Mouse (Mus musculus): ENCODE data around the gene Sypl. TPM values are rescaled to one million over a fixed set of nuclear protein-coding genes. Genes with fewer than 3 reads are reported as not detected.

Gene Sypl
- polyA plus RNA-seq, 1 experiment from 2014 or later = 38.7 TPM

GRCm38 (mm10) chr12:32920185-32920788 lies 33.4 kb upstream of the Sypl start:
- Histone ChIP-seq H3K27ac (ENCODE audit: low read depth, low read length) (no peak overlapping the region), H3K4me3 (ENCODE audit: low read depth, low read length) (no peak overlapping the region), H3K4me1 (ENCODE audit: control insufficient read depth, insufficient read depth, low read length) (no peaks in the 10 kb centered on the region), H3K9ac (replicated peaks; ENCODE audit: low read depth, low read length) (no peak overlapping the region), H3K4me2 (ENCODE audit: low read depth, low read length) (no peak overlapping the region), H3K27me3 (ENCODE audit: control insufficient read depth, insufficient read depth, low read length) (no peaks in the 10 kb centered on the region), H3K9me3 (ENCODE audit: control insufficient read depth, low read length) (no peaks in the 10 kb centered on the region), H3K36me3 (ENCODE audit: control insufficient read depth, insufficient read depth, low read length) (no peaks in the 10 kb centered on the region)
- WGBS = 68% methylated on average over 8 of the region's 8 CpGs
- no peak for ATAC-seq (ENCODE audit: low read depth)

- H3K9ac ChIP-seq (replicated peaks; ENCODE audit: low read depth, low read length) = no peak overlapping the region
- no peaks in the 10 kb centered on the region for H3K9me3 ChIP-seq (ENCODE audit: control insufficient read depth, low read length)
- no peak overlapping the region for H3K27ac ChIP-seq (ENCODE audit: low read depth, low read length)
- H3K27me3 ChIP-seq (ENCODE audit: control insufficient read depth, insufficient read depth, low read length) = no peaks in the 10 kb centered on the region
- no peak for ATAC-seq (ENCODE audit: low read depth)
- WGBS = 82% methylated on average over 4 of the region's 4 CpGs
- no peaks in the 10 kb centered on the region for H3K36me3 ChIP-seq (ENCODE audit: control insufficient read depth, insufficient read depth, low read length)
- H3K4me2 ChIP-seq (ENCODE audit: low read depth, low read length) = no peak overlapping the region
- H3K4me1 ChIP-seq (ENCODE audit: control insufficient read depth, insufficient read depth, low read length) = 0 out of 2 replicates have a peak, but pooled peaks cover 3% of the 10 kb centered on the region
- no peak overlapping the region for H3K4me3 ChIP-seq (ENCODE audit: low read depth, low read length)
Measured at GRCm38 (mm10) chr12:32921071-32921470, 32.6 kb upstream of the Sypl start.

- ATAC-seq (ENCODE audit: low read depth) = 0 out of 2 replicates have a peak, but pooled peaks have one; percentile 6
Measured at GRCm38 (mm10) chr12:32921532-32922131, 32.1 kb upstream of the Sypl start.

GRCm38 (mm10) chr12:32924245-32924644 lies 29.4 kb upstream of the Sypl start:
- Histone ChIP-seq H3K27me3 (ENCODE audit: control insufficient read depth, insufficient read depth, low read length) (no peaks in the 10 kb centered on the region), H3K4me2 (ENCODE audit: low read depth, low read length) (no peak overlapping the region), H3K36me3 (ENCODE audit: control insufficient read depth, insufficient read depth, low read length) (no peaks in the 10 kb centered on the region), H3K27ac (ENCODE audit: low read depth, low read length) (no peak overlapping the region), H3K4me1 (ENCODE audit: control insufficient read depth, insufficient read depth, low read length) (peaks cover 8% of the 10 kb centered on the region; the same call in 1 of the 2 replicates), H3K9ac (replicated peaks; ENCODE audit: low read depth, low read length) (no peak overlapping the region), H3K9me3 (ENCODE audit: control insufficient read depth, low read length) (no peaks in the 10 kb centered on the region), H3K4me3 (ENCODE audit: low read depth, low read length) (no peak overlapping the region)
- 29% methylated on average over 3 of the region's 3 CpGs for WGBS
- no peak for ATAC-seq (ENCODE audit: low read depth)

More at GRCm38 (mm10) chr12:32921532-32922131, 32.1 kb upstream of the Sypl start:
- H3K4me1 ChIP-seq (ENCODE audit: control insufficient read depth, insufficient read depth, low read length) = peaks cover 4% of the 10 kb centered on the region; the same call in 1 of the 2 replicates
- no peaks in the 10 kb centered on the region for H3K36me3 ChIP-seq (ENCODE audit: control insufficient read depth, insufficient read depth, low read length)
- no peak overlapping the region for H3K27ac ChIP-seq (ENCODE audit: low read depth, low read length)
- H3K27me3 ChIP-seq (ENCODE audit: control insufficient read depth, insufficient read depth, low read length) = no peaks in the 10 kb centered on the region
- no peaks in the 10 kb centered on the region for H3K9me3 ChIP-seq (ENCODE audit: control insufficient read depth, low read length)
- no peak overlapping the region for H3K4me3 ChIP-seq (ENCODE audit: low read depth, low read length)
- H3K4me2 ChIP-seq (ENCODE audit: low read depth, low read length) = no peak overlapping the region
- 95% methylated on average over 7 of the region's 7 CpGs for WGBS
- H3K9ac ChIP-seq (replicated peaks; ENCODE audit: low read depth, low read length) = no peak overlapping the region

- peak; percentile 79 for ATAC-seq (ENCODE audit: low read depth)
- no peaks in the 10 kb centered on the region for H3K9me3 ChIP-seq (ENCODE audit: control insufficient read depth, low read length)
- H3K27ac ChIP-seq (ENCODE audit: low read depth, low read length) = peak overlapping the region; percentile 34; the same call in 1 of the 2 replicates
- H3K9ac ChIP-seq (replicated peaks; ENCODE audit: low read depth, low read length) = 0 out of 2 replicates have a peak overlapping the region, but pooled peaks have one; percentile 7
- no peak overlapping the region for H3K4me3 ChIP-seq (ENCODE audit: low read depth, low read length)
- no peaks in the 10 kb centered on the region for H3K27me3 ChIP-seq (ENCODE audit: control insufficient read depth, insufficient read depth, low read length)
- peak overlapping the region; percentile 18 for H3K4me2 ChIP-seq (ENCODE audit: low read depth, low read length)
- H3K4me1 ChIP-seq (ENCODE audit: control insufficient read depth, insufficient read depth, low read length) = peaks cover 8% of the 10 kb centered on the region; the same call in 1 of the 2 replicates
- 47% methylated on average over 18 of the region's 18 CpGs for WGBS
- no peaks in the 10 kb centered on the region for H3K36me3 ChIP-seq (ENCODE audit: control insufficient read depth, insufficient read depth, low read length)
Measured at GRCm38 (mm10) chr12:32926331-32927172, 27.1 kb upstream of the Sypl start.

GRCm38 (mm10) chr12:32927231-32927835 lies 26.4 kb upstream of the Sypl start:
- WGBS = 85% methylated on average over 10 of the region's 10 CpGs
- no peaks in the 10 kb centered on the region for H3K36me3 ChIP-seq (ENCODE audit: control insufficient read depth, insufficient read depth, low read length)

GRCm38 (mm10) chr12:32928180-32928579 lies 25.5 kb upstream of the Sypl start:
- ATAC-seq (ENCODE audit: low read depth) = no peak
- Histone ChIP-seq H3K4me1 (ENCODE audit: control insufficient read depth, insufficient read depth, low read length) (peaks cover 8% of the 10 kb centered on the region; the same call in 1 of the 2 replicates), H3K4me2 (ENCODE audit: low read depth, low read length) (no peak overlapping the region), H3K27ac (ENCODE audit: low read depth, low read length) (no peak overlapping the region), H3K9me3 (ENCODE audit: control insufficient read depth, low read length) (no peaks in the 10 kb centered on the region), H3K4me3 (ENCODE audit: low read depth, low read length) (no peak overlapping the region), H3K36me3 (ENCODE audit: control insufficient read depth, insufficient read depth, low read length) (no peaks in the 10 kb centered on the region), H3K27me3 (ENCODE audit: control insufficient read depth, insufficient read depth, low read length) (no peaks in the 10 kb centered on the region), H3K9ac (replicated peaks; ENCODE audit: low read depth, low read length) (no peak overlapping the region)
- 71% methylated on average over 3 of the region's 3 CpGs for WGBS

More at GRCm38 (mm10) chr12:32927231-32927835, 26.4 kb upstream of the Sypl start:
- H3K4me1 ChIP-seq (ENCODE audit: control insufficient read depth, insufficient read depth, low read length) = peaks cover 8% of the 10 kb centered on the region; the same call in 1 of the 2 replicates
- H3K9ac ChIP-seq (replicated peaks; ENCODE audit: low read depth, low read length) = no peak overlapping the region
- no peak overlapping the region for H3K4me3 ChIP-seq (ENCODE audit: low read depth, low read length)
- H3K4me2 ChIP-seq (ENCODE audit: low read depth, low read length) = no peak overlapping the region
- no peak overlapping the region for H3K27ac ChIP-seq (ENCODE audit: low read depth, low read length)
- ATAC-seq (ENCODE audit: low read depth) = no peak
- no peaks in the 10 kb centered on the region for H3K27me3 ChIP-seq (ENCODE audit: control insufficient read depth, insufficient read depth, low read length)
- no peaks in the 10 kb centered on the region for H3K9me3 ChIP-seq (ENCODE audit: control insufficient read depth, low read length)

- H3K4me3 ChIP-seq (ENCODE audit: low read depth, low read length) = no peak overlapping the region
- WGBS = 89% methylated on average over 11 of the region's 11 CpGs
- H3K4me2 ChIP-seq (ENCODE audit: low read depth, low read length) = no peak overlapping the region
- no peak for ATAC-seq (ENCODE audit: low read depth)
- H3K9me3 ChIP-seq (ENCODE audit: control insufficient read depth, low read length) = no peaks in the 10 kb centered on the region
- H3K9ac ChIP-seq (replicated peaks; ENCODE audit: low read depth, low read length) = no peak overlapping the region
- no peaks in the 10 kb centered on the region for H3K36me3 ChIP-seq (ENCODE audit: control insufficient read depth, insufficient read depth, low read length)
- H3K27me3 ChIP-seq (ENCODE audit: control insufficient read depth, insufficient read depth, low read length) = no peaks in the 10 kb centered on the region
- no peak overlapping the region for H3K27ac ChIP-seq (ENCODE audit: low read depth, low read length)
- peaks cover 8% of the 10 kb centered on the region; the same call in 1 of the 2 replicates for H3K4me1 ChIP-seq (ENCODE audit: control insufficient read depth, insufficient read depth, low read length)
Measured at GRCm38 (mm10) chr12:32929831-32930513, 23.7 kb upstream of the Sypl start.

All from neural tube, embryonic 14.5 days (tissue).